29 mouse cellular contexts compared by ENCODE assay signal in the genomic region with DNA sequence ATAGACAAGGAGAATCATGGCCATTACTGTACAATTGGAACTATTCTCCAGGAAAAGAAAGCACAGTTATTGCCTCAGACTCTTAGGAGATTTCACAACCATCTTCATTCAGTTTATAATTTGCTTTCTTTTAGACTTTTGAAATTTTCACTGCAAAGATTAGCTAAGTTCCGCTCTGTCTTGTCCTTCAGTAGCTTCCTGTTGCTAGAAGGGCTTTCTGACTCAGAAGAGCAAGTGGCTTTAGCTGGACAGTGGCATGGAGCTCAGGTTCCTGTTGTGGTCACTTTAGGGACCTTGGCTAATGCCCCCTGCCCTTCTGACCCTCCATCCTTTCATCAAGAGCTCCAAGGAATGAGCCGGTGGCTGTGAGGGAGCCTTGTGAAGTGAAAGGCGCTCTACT. TPM values are rescaled to one million over a fixed set of nuclear protein-coding genes. Genes with fewer than 3 reads are reported as not detected.
DNase-seq lines count a peak whose midpoint lies in the region; ATAC-seq and TF ChIP-seq lines count a peak whose summit lies in the region.
"Had no signal": no experiment of that assay in that cellular context is flagged by ENCODE, and none has a peak within 500 bp of the region (broad histone marks: within the 10 kb centered on the region; RNA-seq: fewer than 3 reads in every experiment).

No protein-coding gene starts in this region.

- intact Hi-C loops in heart, postnatal 36 days (cut with DNase I): no loop called here

- no peak for TF ChIP-seq CTCF in lung, postnatal 0 days (IDR thresholded peaks at IDR 0.05)
- TF ChIP-seq CTCF in lung, adult 2 months (IDR thresholded peaks at IDR 0.05; ENCODE audit: insufficient read depth, low read length): no peak
- TF ChIP-seq CTCF in bone marrow macrophage, adult 2 months (IDR thresholded peaks at IDR 0.05; ENCODE audit: low read depth, low read length): no peak

- no peaks in the 10 kb centered on the region for H3K4me1 ChIP-seq in lung, postnatal 0 days (ENCODE audit: insufficient read depth, low read depth, low read length)
- H3K4me1 ChIP-seq in lung, adult 2 months (ENCODE audit: control insufficient read depth, insufficient read depth, low read length): no peaks in the 10 kb centered on the region
- H3K4me1 ChIP-seq in bone marrow macrophage, adult 2 months (ENCODE audit: control insufficient read depth, insufficient read depth, low read length): peaks cover 11% of the 10 kb centered on the region
- H3K4me1 ChIP-seq in midbrain, embryonic 13.5 days (replicated peaks): peaks cover 8% of the 10 kb centered on the region
- H3K4me1 ChIP-seq: embryonic facial prominence, embryonic 10.5 days; embryonic facial prominence, embryonic 15.5 days; neural tube, embryonic 12.5 days had no signal

- TF ChIP-seq POLR2A in lung, adult 2 months (IDR thresholded peaks at IDR 0.05; ENCODE audit: borderline replicate concordance, extremely low read depth, low read depth, low read length): no peak
- no peak for TF ChIP-seq POLR2A in bone marrow macrophage, adult 2 months (IDR thresholded peaks at IDR 0.05; ENCODE audit: borderline replicate concordance, low read depth, low read length)

- no peak overlapping the region for H3K9ac ChIP-seq in lung, postnatal 0 days (replicated peaks; ENCODE audit: low read depth)
- H3K9ac ChIP-seq in midbrain, embryonic 13.5 days (replicated peaks): no peak overlapping the region
- H3K9ac ChIP-seq: embryonic facial prominence, embryonic 15.5 days; forebrain, embryonic 13.5 days; limb, embryonic 13.5 days; midbrain, embryonic 15.5 days; neural tube, embryonic 12.5 days had no signal

- H3K9me3 ChIP-seq in lung, postnatal 0 days (ENCODE audit: low read length): no peaks in the 10 kb centered on the region
- no peaks in the 10 kb centered on the region for H3K9me3 ChIP-seq in midbrain, embryonic 13.5 days
- H3K9me3 ChIP-seq: embryonic facial prominence, embryonic 10.5 days; embryonic facial prominence, embryonic 15.5 days; forebrain, embryonic 13.5 days; limb, embryonic 13.5 days; midbrain, embryonic 15.5 days; neural tube, embryonic 12.5 days had no signal

- H3K4me2 ChIP-seq in lung, postnatal 0 days (replicated peaks; ENCODE audit: low read depth, low read length): no peak overlapping the region
- no peak overlapping the region for H3K4me2 ChIP-seq in midbrain, embryonic 13.5 days (replicated peaks)
- H3K4me2 ChIP-seq: embryonic facial prominence, embryonic 15.5 days; forebrain, embryonic 13.5 days; limb, embryonic 13.5 days; midbrain, embryonic 15.5 days; neural tube, embryonic 12.5 days had no signal

- DNase-seq in lung, postnatal 0 days (ENCODE audit: low spot score): peak; percentile 68
- DNase-seq in lung, adult 2 months: no peak
- DNase-seq in heart, postnatal 36 days: no peak
- no peak for DNase-seq in kidney, postnatal 10 days
- DNase-seq: adrenal gland, postnatal 14 days; cerebellum, adult 18-20 months; cerebellum, postnatal 14 days; gastrocnemius, postnatal 10 days; heart, postnatal 14 days; kidney, adult 2 months; kidney, postnatal 4 days; lung, postnatal 14 days; right cerebral cortex, adult 18-20 months; right cerebral cortex, postnatal 4 days; thymus, adult 2 months; thymus, postnatal 4 days had no signal

- H3K27ac ChIP-seq in lung, postnatal 0 days (ENCODE audit: low read length): no peak overlapping the region
- peak overlapping the region; percentile 79 for H3K27ac ChIP-seq in bone marrow macrophage, adult 2 months (ENCODE audit: insufficient read depth, low read depth, low read length)
- H3K27ac ChIP-seq in midbrain, embryonic 13.5 days: no peak overlapping the region
- H3K27ac ChIP-seq: embryonic facial prominence, embryonic 10.5 days; embryonic facial prominence, embryonic 15.5 days; forebrain, embryonic 13.5 days; limb, embryonic 13.5 days; midbrain, embryonic 15.5 days; neural tube, embryonic 12.5 days had no signal

- 57% methylated on average over 3 of the region's 3 CpGs for WGBS in lung, postnatal 0 days
- WGBS in lung, adult 2 months: 50% methylated on average over 3 of the region's 3 CpGs
- 77% methylated on average over 3 of the region's 3 CpGs for WGBS in midbrain, embryonic 13.5 days

- ATAC-seq in lung, postnatal 0 days: no peak
- peak; percentile 86 for ATAC-seq in megakaryocyte, adult 5-6 weeks (ENCODE audit: poor library complexity, severe bottlenecking)
- ATAC-seq in midbrain, embryonic 13.5 days: no peak
- ATAC-seq: activated CD4-positive, CD25-positive, alpha-beta regulatory T cell, adult 4 months; forebrain, embryonic 13.5 days; hindbrain, embryonic 16.5 days; midbrain, embryonic 15.5 days had no signal

- TF ChIP-seq EP300 in lung, postnatal 0 days (IDR thresholded peaks at IDR 0.05): no peak

- H3K27me3 ChIP-seq in lung, postnatal 0 days (replicated peaks; ENCODE audit: insufficient read depth, low read length): no peaks in the 10 kb centered on the region
- H3K27me3 ChIP-seq in midbrain, embryonic 13.5 days: no peaks in the 10 kb centered on the region
- H3K27me3 ChIP-seq: CH12.LX; embryonic facial prominence, embryonic 15.5 days; forebrain, embryonic 13.5 days; limb, embryonic 13.5 days; midbrain, embryonic 15.5 days; neural tube, embryonic 12.5 days had no signal

- H3K36me3 ChIP-seq in lung, postnatal 0 days (ENCODE audit: insufficient read depth, low read length): no peaks in the 10 kb centered on the region
- peaks cover 20% of the 10 kb centered on the region for H3K36me3 ChIP-seq in midbrain, embryonic 13.5 days

- H3K4me3 ChIP-seq in lung, postnatal 0 days (ENCODE audit: low read depth, low read length): no peak overlapping the region
- no peak overlapping the region for H3K4me3 ChIP-seq in lung, adult 2 months (replicated peaks; ENCODE audit: extremely low read depth, low read depth, low read length)
- H3K4me3 ChIP-seq in bone marrow macrophage, adult 2 months (ENCODE audit: insufficient read depth, low read length): peak overlapping the region; percentile 11
- no peak overlapping the region for H3K4me3 ChIP-seq in midbrain, embryonic 13.5 days (replicated peaks)
- H3K4me3 ChIP-seq: embryonic facial prominence, embryonic 10.5 days; embryonic facial prominence, embryonic 15.5 days; forebrain, embryonic 13.5 days; limb, embryonic 13.5 days; midbrain, embryonic 15.5 days; myocyte; neural tube, embryonic 12.5 days had no signal

RNA-seq across cellular contexts. Expression of a gene that starts 38.3 kb away (rescaled TPM):
- 3.2 and 3.4 TPM in 2 replicates for polyA plus RNA-seq in lung, postnatal 0 days (2015; fragmentation: Nextera tagmentation; extraction: Ambion mirVana)
- 2.6 and 3.6 TPM in 2 replicates for polyA plus RNA-seq in lung, adult 2 months (2012; rRNA removed)
- polyA plus RNA-seq in bone marrow macrophage, adult 2 months (2012; ENCODE audit: insufficient read depth, insufficient read length, missing spikeins): 2.4 and 2.8 TPM in 2 replicates
- 3.3 TPM in 2 replicates for total RNA-seq in megakaryocyte, adult 5-6 weeks (2015)
- total RNA-seq in megakaryocyte, adult 5-6 weeks (2017): 3.3 TPM in 2 replicates
- 58.1 and 67.4 TPM in 2 replicates for polyA plus RNA-seq in midbrain, embryonic 13.5 days (2015; fragmentation: Nextera tagmentation; extraction: Ambion mirVana)
- total RNA-seq in heart, postnatal 36 days (2021): 1 to 10 TPM; 1.1 to 1.6 TPM

Comparison
In these comparisons a context has a peak if more than half of its experiments do, and no peak if none do; other contexts are left out.
1. RNA of a gene that starts 38.3 kb away (polyA plus RNA-seq): 58.1 to 67.4 TPM in midbrain, embryonic 13.5 days; 2.6 to 3.6 TPM in lung, adult 2 months, 3.2 to 3.4 TPM in lung, postnatal 0 days and 2.4 to 2.8 TPM in bone marrow macrophage, adult 2 months; every median in the first group is over 10 times any median in the second.